Comparison of ENCODE assay signal across 22 mouse cellular contexts in the genomic region with DNA sequence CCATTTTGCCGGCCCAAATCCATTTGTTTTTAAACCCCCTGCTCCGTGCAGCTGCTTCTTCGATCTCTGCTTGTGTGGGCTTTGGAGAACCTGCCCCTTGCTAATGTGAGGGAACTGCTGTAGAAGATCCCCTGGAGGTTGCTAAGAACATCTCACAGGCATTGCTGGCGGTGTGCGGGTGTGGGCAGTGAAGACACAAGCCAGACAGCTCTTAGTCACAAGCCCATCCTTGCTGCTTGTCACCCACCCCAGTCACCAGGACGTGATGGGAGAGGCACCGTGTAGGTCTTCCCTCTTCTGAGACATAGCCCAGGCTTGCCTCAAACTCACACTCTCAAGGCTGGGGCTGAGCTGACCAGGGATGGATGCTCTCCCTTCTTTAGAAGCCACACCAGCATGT. TPM values are rescaled to one million over a fixed set of nuclear protein-coding genes. Genes with fewer than 3 reads are reported as not detected.
DNase-seq lines count a peak whose midpoint lies in the region; ATAC-seq and TF ChIP-seq lines count a peak whose summit lies in the region.
"Had no signal": no experiment of that assay in that cellular context is flagged by ENCODE, and none has a peak within 500 bp of the region (broad histone marks: within the 10 kb centered on the region; RNA-seq: fewer than 3 reads in every experiment).

No protein-coding gene starts in this region.

- peaks cover 82% of the 10 kb centered on the region for H3K4me1 ChIP-seq in forebrain, embryonic 10.5 days
- H3K4me1 ChIP-seq in forebrain, embryonic 14.5 days (ENCODE audit: control insufficient read depth, insufficient read depth, low read length) = peaks cover 42% of the 10 kb centered on the region
- H3K4me1 ChIP-seq in midbrain, embryonic 10.5 days = peaks cover 93% of the 10 kb centered on the region
- H3K4me1 ChIP-seq in midbrain, embryonic 15.5 days = peaks cover 75% of the 10 kb centered on the region

- no peak overlapping the region for H3K9ac ChIP-seq in forebrain, embryonic 14.5 days (ENCODE audit: low read length)
- H3K9ac ChIP-seq in midbrain, embryonic 15.5 days = no peak overlapping the region
- H3K9ac ChIP-seq: embryonic facial prominence, embryonic 12.5 days; liver, embryonic 13.5 days; lung, embryonic 14.5 days; neural tube, embryonic 13.5 days; stomach, embryonic 15.5 days had no signal

- intact Hi-C loops in gastrocnemius, adult 2 months (cut with DNase I) = loop anchor here (5.0 kb wide), 1 partner anchor 75 kb away; no protein-coding TSS in a partner anchor

- peak overlapping the region; percentile 17 for H3K27ac ChIP-seq in forebrain, embryonic 10.5 days
- H3K27ac ChIP-seq in forebrain, embryonic 14.5 days (ENCODE audit: low read depth, low read length) = no peak overlapping the region
- H3K27ac ChIP-seq in gastrocnemius, adult 2 months = peak overlapping the region; percentile 49; the same call in 1 of the 2 replicates
- peak overlapping the region; percentile 38; the same call in 1 of the 2 replicates for H3K27ac ChIP-seq in midbrain, embryonic 10.5 days (replicated peaks)
- H3K27ac ChIP-seq in midbrain, embryonic 15.5 days = no peak overlapping the region
- H3K27ac ChIP-seq: embryonic facial prominence, embryonic 12.5 days; layer of hippocampus, adult 2 months; liver, embryonic 13.5 days; neural tube, embryonic 13.5 days; stomach, embryonic 15.5 days had no signal

- DNase-seq in forebrain, embryonic 10.5 days (ENCODE audit: extremely low spot score, low spot score) = no peak
- no peak for DNase-seq in forebrain, embryonic 14.5 days (ENCODE audit: low spot score)
- DNase-seq in gastrocnemius, adult 2 months = no peak
- no peak for DNase-seq in gastrocnemius, adult 8-10 months (ENCODE audit: low spot score in 2 of 2)
- DNase-seq in midbrain, embryonic 10.5 days (ENCODE audit: low spot score) = no peak
- no peak for DNase-seq in retina, postnatal 1 day
- DNase-seq: adrenal gland, postnatal 10 days; cerebellum, adult 2 months; cerebellum, postnatal 25 days; heart, postnatal 4 days; kidney, postnatal 25 days; liver, embryonic 13.5 days; lung, embryonic 14.5 days; lung, postnatal 36 days; thymus, postnatal 25 days had no signal

- H3K4me3 ChIP-seq in forebrain, embryonic 10.5 days = no peak overlapping the region
- no peak overlapping the region for H3K4me3 ChIP-seq in forebrain, embryonic 14.5 days (ENCODE audit: low read depth, low read length)
- no peak overlapping the region for H3K4me3 ChIP-seq in gastrocnemius, adult 2 months
- no peak overlapping the region for H3K4me3 ChIP-seq in midbrain, embryonic 10.5 days
- no peak overlapping the region for H3K4me3 ChIP-seq in midbrain, embryonic 15.5 days
- H3K4me3 ChIP-seq: embryonic facial prominence, embryonic 12.5 days; layer of hippocampus, adult 2 months; liver, embryonic 13.5 days; myocyte; neural tube, embryonic 13.5 days; stomach, embryonic 15.5 days had no signal

- H3K4me2 ChIP-seq in forebrain, embryonic 14.5 days (ENCODE audit: low read length) = no peak overlapping the region
- H3K4me2 ChIP-seq in midbrain, embryonic 15.5 days = no peak overlapping the region
- H3K4me2 ChIP-seq: embryonic facial prominence, embryonic 12.5 days; liver, embryonic 13.5 days; lung, embryonic 14.5 days; neural tube, embryonic 13.5 days; stomach, embryonic 15.5 days had no signal

- no peak for ATAC-seq in forebrain, embryonic 14.5 days
- no peak for ATAC-seq in midbrain, embryonic 15.5 days (replicated peaks)
- ATAC-seq: intestine, postnatal 0 days had no signal

- H3K27me3 ChIP-seq in forebrain, embryonic 10.5 days (ENCODE audit: poor library complexity, severe bottlenecking) = no peaks in the 10 kb centered on the region
- H3K27me3 ChIP-seq in forebrain, embryonic 14.5 days (replicated peaks; ENCODE audit: control insufficient read depth, insufficient read depth, low read length) = no peaks in the 10 kb centered on the region
- no peaks in the 10 kb centered on the region for H3K27me3 ChIP-seq in midbrain, embryonic 10.5 days (ENCODE audit: low read depth, poor library complexity, severe bottlenecking)
- no peaks in the 10 kb centered on the region for H3K27me3 ChIP-seq in midbrain, embryonic 15.5 days (replicated peaks)
- H3K27me3 ChIP-seq: embryonic facial prominence, embryonic 12.5 days; neural tube, embryonic 13.5 days; stomach, embryonic 15.5 days had no signal

- no peak for TF ChIP-seq CTCF in gastrocnemius, adult 2 months (IDR thresholded peaks at IDR 0.05)

- WGBS in forebrain, embryonic 10.5 days = 69% methylated on average over 7 of the region's 7 CpGs
- WGBS in forebrain, embryonic 14.5 days = 73% methylated on average over 7 of the region's 7 CpGs
- 69% methylated on average over 7 of the region's 7 CpGs for WGBS in midbrain, embryonic 10.5 days
- WGBS in midbrain, embryonic 15.5 days = 47% methylated on average over 7 of the region's 7 CpGs

- H3K36me3 ChIP-seq in forebrain, embryonic 10.5 days (replicated peaks) = peaks cover 96% of the 10 kb centered on the region
- H3K36me3 ChIP-seq in forebrain, embryonic 14.5 days (ENCODE audit: control insufficient read depth, insufficient read depth, low read length) = peaks cover 61% of the 10 kb centered on the region
- H3K36me3 ChIP-seq in midbrain, embryonic 10.5 days = peaks cover 100% of the 10 kb centered on the region
- no peaks in the 10 kb centered on the region for H3K36me3 ChIP-seq in midbrain, embryonic 15.5 days (replicated peaks)
- H3K36me3 ChIP-seq: liver, embryonic 13.5 days; neural tube, embryonic 13.5 days; stomach, embryonic 15.5 days had no signal

- no peaks in the 10 kb centered on the region for H3K9me3 ChIP-seq in forebrain, embryonic 10.5 days
- H3K9me3 ChIP-seq in forebrain, embryonic 14.5 days (replicated peaks; ENCODE audit: control insufficient read depth, low read length) = no peaks in the 10 kb centered on the region
- no peaks in the 10 kb centered on the region for H3K9me3 ChIP-seq in midbrain, embryonic 10.5 days (replicated peaks)
- no peaks in the 10 kb centered on the region for H3K9me3 ChIP-seq in midbrain, embryonic 15.5 days
- H3K9me3 ChIP-seq: embryonic facial prominence, embryonic 12.5 days; liver, embryonic 13.5 days; neural tube, embryonic 13.5 days; stomach, embryonic 15.5 days had no signal

RNA-seq across cellular contexts. Expression of gene Mn1, which starts 20.0 kb away (rescaled TPM):
- 36.5 and 40.0 TPM in 2 replicates for polyA plus RNA-seq in forebrain, embryonic 10.5 days (2016; fragmentation: Nextera tagmentation; extraction: Ambion mirVana)
- 57.2 and 71.2 TPM in 2 replicates for polyA plus RNA-seq in forebrain, embryonic 14.5 days (2014; fragmentation: Nextera tagmentation; extraction: Ambion mirVana)
- total RNA-seq in gastrocnemius, adult 2 months (2021) = 10 to 100 TPM; 43.9 to 85.9 TPM
- total RNA-seq in gastrocnemius, adult 8-10 months (2022) = 10 to 100 TPM; 28.0 to 63.4 (median 39.8) TPM
- 53.0 and 63.2 TPM in 2 replicates for polyA plus RNA-seq in midbrain, embryonic 10.5 days (2016; fragmentation: Nextera tagmentation; extraction: Ambion mirVana)
- 60.1 and 64.8 TPM in 2 replicates for polyA plus RNA-seq in midbrain, embryonic 15.5 days (2015; fragmentation: Nextera tagmentation; extraction: Ambion mirVana)

Comparison
In these comparisons a context has a peak if more than half of its experiments do, and no peak if none do; other contexts are left out.
1. H3K27ac ChIP-seq: peak in forebrain, embryonic 10.5 days (single experiment), gastrocnemius, adult 2 months (single experiment) and midbrain, embryonic 10.5 days (single experiment); none in forebrain, embryonic 14.5 days (single experiment) and midbrain, embryonic 15.5 days (single experiment).